Mouse (Mus musculus) embryonic facial prominence, embryonic 11.5 days (tissue): ENCODE results near the gene Clpx. TPM values are rescaled to one million over a fixed set of nuclear protein-coding genes. Genes with fewer than 3 reads are reported as not detected.
A peak's percentile ranks its signal among the peaks of the same experiment; 100 is the strongest.
"Not testable (repeated sequence)": the region's sequence is repeated elsewhere in the genome, so short reads cannot be mapped to it uniquely, and the experiment has no call there.

Experiments used
- ATAC-seq: fragments of 200-750 bp; cut with Nextera tagmentation; replicated peaks from 2 replicates; pipeline ENCODE4 v1.8.0; 2017; ENCODE audit warnings: low read depth; ENCODE audit not compliant: insufficient number of reproducible peaks, low FRiP score, low TSS enrichment
- DNase-seq: peaks from one replicate; pipeline ENCODE4 v3.0.0-alpha.2; 2015; ENCODE audit warnings: low spot score
- H3K27ac ChIP-seq: fragments of 300-500 bp; sonication (generic); replicated peaks from 2 replicates; pipeline ENCODE4 v1.5.1; 2014; ENCODE audit warnings: mild to moderate bottlenecking, low read depth, low read length, control low read depth
- H3K27me3 ChIP-seq: fragments of 300-500 bp; sonication (generic); 2 replicates; pipeline ENCODE4 v1.6.1; 2014; ENCODE audit warnings: mild to moderate bottlenecking, low read length, moderate library complexity, mixed read lengths; ENCODE audit not compliant: control insufficient read depth, insufficient read depth
- H3K36me3 ChIP-seq: fragments of 300-500 bp; sonication (generic); replicated peaks from 2 replicates; pipeline ENCODE4 v1.6.1; 2014; ENCODE audit warnings: low read depth, mild to moderate bottlenecking, low read length, moderate library complexity, mixed read lengths; ENCODE audit not compliant: control insufficient read depth, insufficient read depth
- H3K4me1 ChIP-seq: fragments of 300-500 bp; sonication (generic); 2 replicates; pipeline ENCODE4 v1.6.1; 2014; ENCODE audit warnings: low read length, mixed read lengths; ENCODE audit not compliant: control insufficient read depth, insufficient read depth
- H3K4me2 ChIP-seq: fragments of 300-500 bp; sonication (generic); 2 replicates; pipeline ENCODE4 v1.6.1; 2014; ENCODE audit warnings: low read depth, mild to moderate bottlenecking, control low read depth, low read length, moderate library complexity
- H3K4me3 ChIP-seq: fragments of 300-500 bp; sonication (generic); 2 replicates; pipeline ENCODE4 v1.5.1; 2014; ENCODE audit warnings: low read depth, low read length, control low read depth
- H3K9ac ChIP-seq: fragments of 300-500 bp; sonication (generic); replicated peaks from 2 replicates; pipeline ENCODE4 v1.6.1; 2014; ENCODE audit warnings: mild to moderate bottlenecking, control low read depth, low read length
- H3K9me3 ChIP-seq: fragments of 300-500 bp; sonication (generic); replicated peaks from 2 replicates; pipeline ENCODE4 v1.6.1; 2016; ENCODE audit warnings: mild to moderate bottlenecking, low read length, inconsistent platforms, mixed read lengths; ENCODE audit not compliant: control insufficient read depth
- WGBS: fragments of 180-500 bp; shearing (Covaris S2); extraction: QIAGEN DNeasy Blood & Tissue Kit; methylation state at CpG from one replicate; pipeline ENCODE4 v1.1.7; 2014; 5-methylcytosine and 5-hydroxymethylcytosine counted together
- polyA plus RNA-seq: library from polyadenylated mRNA; unstranded; fragments of >200 nt; fragmentation: Nextera tagmentation; extraction: Ambion mirVana; gene quantifications from 2 replicates; pipeline ENCODE4 v1.2.1, GENCODE M21; 2014

The Clpx gene
- polyA plus RNA-seq, 1 experiment from 2014 or later = 64.3 TPM

DNA sequence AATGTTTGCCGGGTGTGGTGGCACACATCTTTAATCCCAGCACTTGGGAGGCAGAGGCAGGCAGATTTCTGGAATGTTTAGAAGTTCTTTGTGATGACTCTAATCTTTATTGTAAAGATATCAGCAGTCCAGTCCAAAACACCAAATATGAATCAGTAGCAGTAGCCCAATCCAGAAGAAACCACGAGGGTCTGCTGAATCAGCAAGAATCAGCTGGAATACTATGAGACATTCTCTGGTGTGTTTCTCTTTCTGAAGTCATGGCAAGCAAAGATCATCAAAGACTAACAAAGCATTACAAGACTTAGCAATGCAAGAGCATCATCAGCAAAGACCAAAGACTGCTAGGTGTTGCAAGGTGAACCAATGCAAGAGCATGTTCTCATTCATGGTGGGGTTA is 46.4 kb downstream of the Clpx start:
- no peak overlapping the region for H3K9ac ChIP-seq
- no peak overlapping the region for H3K4me2 ChIP-seq
- no peak for ATAC-seq
- no peaks in the 10 kb centered on the region for H3K9me3 ChIP-seq
- H3K4me1 ChIP-seq = no peaks in the 10 kb centered on the region
- H3K4me3 ChIP-seq = no peak overlapping the region
- H3K27ac ChIP-seq = no peak overlapping the region
- WGBS = 90% methylated on average over 2 of the region's 2 CpGs
- H3K27me3 ChIP-seq = no peaks in the 10 kb centered on the region
- H3K36me3 ChIP-seq = no peaks in the 10 kb centered on the region
- DNase-seq = no peak

GRCm38 (mm10) chr9:65345439-65345838 is 51.4 kb downstream of the Clpx start:
- Histone ChIP-seq H3K4me2 (peak overlapping the region; percentile 43), H3K9ac (peak overlapping the region; percentile 90), H3K4me3 (peak overlapping the region; percentile 99), H3K27ac (peak overlapping the region; percentile 88; the same call in 1 of the 2 replicates)
- not testable (repeated sequence) for H3K36me3 ChIP-seq, H3K27me3 ChIP-seq, H3K4me1 ChIP-seq, H3K9me3 ChIP-seq, DNase-seq
- ATAC-seq = peak; percentile 15; the same call in 1 of the 2 replicates
- WGBS = 68% methylated on average over 11 of the region's 11 CpGs

GRCm38 (mm10) chr9:65345854-65346475 is 51.9 kb downstream of the Clpx start, which contains the start of gene Pdcd7:
TSS of gene Pdcd7 (plus strand) at chr9:65346104.
- H3K9me3 ChIP-seq = no peaks in the 10 kb centered on the region
- H3K4me3 ChIP-seq = peak within 1 kb of the TSS; percentile 99
- H3K27me3 ChIP-seq = no peaks in the 10 kb centered on the region
- no peaks in the 10 kb centered on the region for H3K4me1 ChIP-seq
- H3K27ac ChIP-seq = peak within 1 kb of the TSS; percentile 88
- DNase-seq (peak; percentile 100), ATAC-seq (peak; percentile 96)
- peak within 1 kb of the TSS; percentile 90 for H3K9ac ChIP-seq
- 1% methylated on average over 48 of the region's 59 CpGs for WGBS
- no peaks in the 10 kb centered on the region for H3K36me3 ChIP-seq
- H3K4me2 ChIP-seq = peak within 1 kb of the TSS; percentile 81

- no peaks in the 10 kb centered on the region for H3K9me3 ChIP-seq
- no peaks in the 10 kb centered on the region for H3K36me3 ChIP-seq
- H3K4me2 ChIP-seq = peak overlapping the region; percentile 81
- H3K4me1 ChIP-seq = no peaks in the 10 kb centered on the region
- H3K27me3 ChIP-seq = no peaks in the 10 kb centered on the region
- H3K4me3 ChIP-seq = peak overlapping the region; percentile 99
- peak overlapping the region; percentile 90 for H3K9ac ChIP-seq
- peak overlapping the region; percentile 88 for H3K27ac ChIP-seq
- WGBS = under 1% methylated on average over 72 of the region's 77 CpGs
- DNase-seq (peak; percentile 47), ATAC-seq (peak; percentile 70)
Observed at GRCm38 (mm10) chr9:65346476-65347111, 52.5 kb downstream of the Clpx start.

DNA sequence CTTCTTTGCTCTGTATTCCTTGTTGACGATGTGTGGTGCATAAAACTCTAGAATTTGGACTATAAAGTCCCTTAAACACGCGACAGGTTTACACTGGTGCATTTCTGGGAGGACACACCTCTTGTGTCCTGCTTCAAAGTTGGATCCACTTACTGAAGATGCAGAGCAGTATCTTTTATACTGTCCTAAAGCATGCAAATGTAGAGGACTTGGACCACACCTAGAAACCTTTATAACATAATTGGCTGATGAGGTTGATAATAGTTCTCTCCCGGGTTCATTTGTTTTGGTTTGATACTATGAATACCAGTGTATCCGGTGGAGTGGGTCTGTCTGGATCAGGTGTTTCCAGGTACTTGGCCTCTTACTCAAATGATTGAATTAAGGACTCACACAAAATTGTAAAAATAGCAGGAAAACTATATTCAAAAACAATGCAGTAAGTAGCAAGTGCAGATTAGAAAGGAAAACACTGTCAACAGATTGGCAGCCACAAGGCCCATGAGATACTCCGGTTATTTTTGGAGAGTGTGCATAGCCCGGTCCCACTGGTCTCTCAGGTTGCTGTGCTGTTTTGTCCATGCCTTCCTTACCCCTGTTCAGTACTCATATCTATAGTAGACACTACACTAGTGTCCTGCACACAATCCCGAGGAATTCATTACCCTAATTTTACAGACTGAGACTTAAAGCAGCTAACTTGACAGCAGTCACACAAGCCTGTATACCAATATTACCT is 53.2 kb downstream of the Clpx start:
- H3K27me3 ChIP-seq = no peaks in the 10 kb centered on the region
- DNase-seq = no peak
- H3K4me3 ChIP-seq = peak overlapping the region; percentile 99
- H3K36me3 ChIP-seq = no peaks in the 10 kb centered on the region
- H3K9me3 ChIP-seq = no peaks in the 10 kb centered on the region
- no peaks in the 10 kb centered on the region for H3K4me1 ChIP-seq
- no peak overlapping the region for H3K27ac ChIP-seq
- peak overlapping the region; percentile 81 for H3K4me2 ChIP-seq
- WGBS = 51% methylated on average over 8 of the region's 8 CpGs
- no peak for ATAC-seq
- peak overlapping the region; percentile 90 for H3K9ac ChIP-seq

DNA sequence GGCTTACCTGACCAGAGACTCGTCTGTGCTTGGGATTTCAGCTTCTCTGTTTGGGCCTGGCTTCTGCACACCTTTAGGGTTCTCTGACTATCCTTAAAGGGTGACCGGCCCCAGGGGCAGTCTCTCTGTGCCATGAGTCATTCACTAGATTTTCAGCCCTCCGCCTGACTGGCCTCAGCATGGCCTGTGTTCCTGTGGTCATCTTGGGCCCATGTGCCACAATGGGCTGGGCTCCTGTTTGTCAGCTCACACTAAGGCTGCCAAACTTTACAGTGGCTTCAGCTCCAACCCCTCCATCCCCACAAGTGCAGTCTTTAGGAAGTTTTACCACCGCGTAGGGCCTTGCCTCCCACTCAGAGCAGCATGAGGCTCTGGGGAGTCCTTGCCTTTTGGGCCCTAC is 59.2 kb downstream of the Clpx start:
- WGBS = 87% methylated on average over 5 of the region's 5 CpGs
- DNase-seq (no peak), ATAC-seq (no peak)
- H3K36me3 ChIP-seq = no peaks in the 10 kb centered on the region
- no peaks in the 10 kb centered on the region for H3K9me3 ChIP-seq
- H3K4me2 ChIP-seq = no peak overlapping the region
- no peak overlapping the region for H3K9ac ChIP-seq
- no peaks in the 10 kb centered on the region for H3K27me3 ChIP-seq
- H3K4me1 ChIP-seq = no peaks in the 10 kb centered on the region
- H3K4me3 ChIP-seq = no peak overlapping the region
- no peak overlapping the region for H3K27ac ChIP-seq

- no peak overlapping the region for H3K9ac ChIP-seq
- DNase-seq = no peak
- no peaks in the 10 kb centered on the region for H3K9me3 ChIP-seq
- no peak overlapping the region for H3K4me3 ChIP-seq
- WGBS = 87% methylated on average over 7 of the region's 7 CpGs
- H3K4me1 ChIP-seq = no peaks in the 10 kb centered on the region
- H3K27ac ChIP-seq = no peak overlapping the region
- ATAC-seq = no peak
- no peaks in the 10 kb centered on the region for H3K36me3 ChIP-seq
- no peak overlapping the region for H3K4me2 ChIP-seq
- H3K27me3 ChIP-seq = no peaks in the 10 kb centered on the region
Observed at GRCm38 (mm10) chr9:65356561-65356960, 62.5 kb downstream of the Clpx start.

- no peaks in the 10 kb centered on the region for H3K9me3 ChIP-seq
- H3K9ac ChIP-seq = no peak overlapping the region
- 95% methylated on average over 2 of the region's 2 CpGs for WGBS
- no peak overlapping the region for H3K4me2 ChIP-seq
- H3K4me3 ChIP-seq = no peak overlapping the region
- DNase-seq = no peak
- no peak overlapping the region for H3K27ac ChIP-seq
- no peaks in the 10 kb centered on the region for H3K36me3 ChIP-seq
- no peaks in the 10 kb centered on the region for H3K4me1 ChIP-seq
- ATAC-seq = no peak
- no peaks in the 10 kb centered on the region for H3K27me3 ChIP-seq
Observed at GRCm38 (mm10) chr9:65356971-65357370, 62.9 kb downstream of the Clpx start.
